Mouse (Mus musculus) lung, postnatal 14 days (tissue): ENCODE measurements around the gene Atl1.

Source experiments
- DNase-seq: peaks from one replicate; pipeline ENCODE4 v3.0.0; 2021

Atl1 gene

DNA sequence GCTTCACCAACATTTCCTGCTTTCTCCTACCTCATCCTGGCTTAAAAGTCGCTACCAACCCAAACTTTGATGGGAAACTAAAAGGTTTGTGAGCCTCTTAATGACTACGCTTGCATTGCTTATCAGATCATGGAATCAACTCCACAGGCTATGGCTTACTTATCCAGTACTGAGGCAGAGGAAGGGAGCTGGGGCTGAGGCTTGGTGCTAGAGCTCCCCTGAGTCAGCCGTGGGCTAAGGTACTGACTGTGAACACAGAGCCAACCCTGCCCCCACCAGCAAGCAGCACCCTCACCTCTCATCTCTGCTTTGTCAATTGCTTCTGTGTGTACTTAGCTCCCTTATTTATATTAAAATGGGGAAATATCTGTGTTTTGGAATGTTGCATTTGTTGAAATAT is 55.1 kb downstream of the Atl1 start:
- DNase-seq, result no peak

DNA sequence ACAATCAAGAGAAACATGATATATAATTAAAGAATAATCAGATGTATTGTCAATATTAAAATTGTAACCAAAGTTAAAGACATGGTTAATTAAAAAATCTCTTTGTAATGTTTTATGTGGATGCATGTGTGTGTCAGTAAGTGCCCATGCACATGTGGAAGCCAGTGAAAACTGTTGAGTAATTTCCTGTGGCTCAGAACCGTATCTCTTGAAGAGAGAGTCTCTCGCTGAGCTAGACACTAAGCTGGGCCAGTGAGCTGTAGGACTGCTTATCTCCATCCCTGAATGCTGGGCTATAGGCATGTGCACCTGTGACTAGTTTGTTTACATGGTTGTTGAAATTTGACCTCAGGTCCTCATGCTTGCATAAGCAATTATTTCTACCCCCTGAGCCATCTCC is 65.0 kb downstream of the Atl1 start:
- DNase-seq, result no peak

DNA sequence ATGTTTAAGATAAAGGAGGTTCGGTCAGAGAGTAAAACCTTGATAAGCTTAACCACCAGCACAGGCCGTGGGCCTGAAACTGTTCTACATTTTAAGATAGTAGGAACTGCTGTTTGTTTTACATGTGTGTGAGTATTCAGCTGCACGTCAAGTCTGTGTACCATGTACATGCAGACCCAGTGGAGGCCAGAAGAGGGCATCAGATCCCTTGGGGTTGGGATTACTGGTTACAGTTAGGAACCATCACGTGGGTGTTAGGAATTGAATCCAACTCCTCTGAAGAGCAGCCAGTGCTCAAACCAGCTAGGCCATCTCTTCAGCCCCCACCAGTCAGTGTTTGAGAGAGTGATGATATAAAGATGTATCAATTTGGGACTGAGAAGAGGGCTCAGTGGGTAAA is 70.1 kb downstream of the Atl1 start:
- peak; percentile 80 for DNase-seq

DNA sequence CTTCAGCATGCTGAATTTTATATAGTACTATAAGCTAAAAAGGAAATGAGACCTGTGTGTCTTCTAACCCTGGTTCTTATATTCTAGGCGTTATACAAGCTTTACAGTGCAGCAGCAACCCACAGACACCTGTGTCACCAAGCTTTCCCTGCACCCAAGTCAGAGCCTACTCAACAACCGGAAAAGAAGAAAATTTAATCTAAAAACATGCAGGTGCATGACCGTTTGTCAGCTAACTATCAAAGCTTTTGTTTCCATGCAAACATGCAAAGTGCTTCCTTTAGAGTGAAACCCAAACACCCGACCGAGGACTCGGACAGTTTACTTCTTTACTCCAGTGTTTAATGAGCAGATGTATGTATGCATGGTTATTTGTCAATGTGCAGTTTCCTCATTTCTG is 70.7 kb downstream of the Atl1 start:
- DNase-seq, result no peak

DNA sequence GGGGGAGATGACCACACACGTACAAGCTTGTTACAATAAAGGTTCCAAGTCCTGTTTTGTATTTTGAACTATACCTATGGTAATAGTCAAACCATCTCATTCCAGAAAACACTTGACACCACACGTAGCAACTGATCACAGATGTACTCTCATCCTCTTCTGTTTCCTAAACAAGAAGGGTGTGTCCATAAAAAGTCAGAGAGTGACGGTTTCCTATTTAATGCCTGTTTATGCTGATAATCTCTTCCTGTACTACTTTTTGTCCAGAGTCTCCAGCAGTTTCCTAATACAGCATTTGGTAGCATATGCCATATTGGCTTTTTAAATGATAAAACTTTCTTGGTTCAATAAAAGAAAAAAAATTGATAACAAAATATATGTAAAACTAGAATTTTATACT is 73.2 kb downstream of the Atl1 start:
- no peak for DNase-seq

DNA sequence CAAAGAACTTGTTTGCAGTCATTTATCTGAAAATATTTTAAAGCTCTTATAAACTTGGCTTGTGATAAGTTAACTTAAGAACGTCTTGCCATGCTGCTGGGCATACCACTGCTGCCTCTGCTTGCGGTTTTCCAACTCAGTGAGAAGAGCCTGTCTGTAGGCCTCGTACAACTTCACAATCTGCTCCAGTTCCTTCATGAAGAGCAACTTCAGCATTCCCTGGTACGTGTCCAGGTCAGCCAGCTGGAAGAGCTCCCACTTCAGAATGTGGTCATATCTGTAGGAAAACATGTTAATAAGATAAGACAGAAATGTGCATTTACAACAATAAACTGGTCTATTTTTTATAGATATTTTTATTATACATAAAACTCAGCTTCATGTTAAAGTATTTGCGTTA is 73.7 kb downstream of the Atl1 start:
- DNase-seq, result peak; percentile 46

DNA sequence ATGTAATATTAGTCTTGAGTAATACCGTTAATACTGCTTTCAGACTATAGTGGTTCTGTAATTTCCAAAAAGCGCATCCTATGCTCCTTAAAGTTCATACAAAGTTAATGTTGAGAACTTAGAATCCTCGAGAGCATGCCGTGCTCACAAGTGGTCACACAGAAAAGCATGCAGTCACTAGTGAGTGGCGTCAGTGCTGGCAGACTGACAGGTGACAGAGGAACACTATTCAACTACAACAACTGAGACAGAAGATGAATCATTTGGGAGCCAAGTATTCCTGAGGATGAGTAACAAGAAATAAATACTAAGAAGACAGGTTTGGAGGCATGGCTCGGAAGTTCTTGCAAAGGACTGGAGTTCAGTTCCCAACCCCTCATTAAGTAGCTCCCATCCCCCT is 74.7 kb downstream of the Atl1 start:
- no peak for DNase-seq

DNA sequence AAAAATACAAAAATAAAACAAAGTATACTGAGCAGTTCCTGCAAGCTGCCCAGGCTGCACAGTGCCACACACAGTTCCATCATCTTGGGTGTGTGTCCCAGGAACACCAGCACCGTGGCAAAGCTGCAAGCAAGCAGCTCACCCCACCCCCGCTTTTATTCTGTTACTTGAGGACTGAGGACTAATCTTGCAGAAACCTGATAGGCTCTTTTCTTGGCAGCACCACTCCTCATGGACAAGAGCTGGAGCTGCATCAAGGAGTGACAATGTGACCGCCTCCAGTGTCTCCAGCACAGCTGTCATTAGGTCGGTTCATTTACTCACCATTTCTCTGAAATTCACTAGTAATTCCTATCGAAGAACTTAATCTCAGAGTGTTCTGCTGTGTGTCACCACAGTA is 75.7 kb downstream of the Atl1 start:
- no peak for DNase-seq

DNA sequence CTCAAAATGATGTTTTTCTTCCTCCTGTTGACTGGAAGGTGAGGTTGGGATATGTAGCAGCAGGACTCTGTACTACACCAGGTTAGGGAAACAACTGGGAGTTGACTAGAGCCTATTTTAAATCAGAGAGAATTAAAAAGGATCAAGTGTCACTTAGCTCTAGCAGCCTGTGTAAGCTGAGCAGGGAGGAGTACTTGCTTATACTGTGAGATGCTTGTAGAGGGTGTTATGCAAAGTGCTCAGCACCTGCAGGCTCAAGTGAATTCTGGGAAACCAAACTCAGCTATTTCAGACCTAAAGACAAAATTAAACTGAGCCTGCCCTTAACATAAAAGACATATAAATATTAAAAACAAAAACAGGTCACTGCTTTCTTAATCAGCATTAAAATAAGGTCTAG is 81.3 kb downstream of the Atl1 start:
- DNase-seq, result no peak

DNA sequence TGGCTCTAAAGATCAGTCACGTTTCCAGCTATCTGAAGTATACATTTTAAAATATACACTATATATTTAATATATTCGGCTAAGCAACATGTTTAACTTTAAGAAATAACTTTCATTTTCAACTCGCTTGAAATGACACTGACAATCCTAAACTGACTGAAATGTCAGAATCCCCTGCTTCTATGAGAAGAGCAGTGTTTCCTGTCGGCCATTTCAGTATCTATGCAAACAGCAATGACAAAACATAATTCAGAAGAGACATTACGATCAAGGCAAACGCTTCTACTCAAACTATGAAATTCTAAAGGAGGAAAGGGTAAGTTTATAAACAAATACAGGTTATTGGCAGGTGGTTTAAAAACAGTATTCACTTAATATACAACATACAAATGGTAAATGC is 84.3 kb downstream of the Atl1 start:
- no peak for DNase-seq

DNA sequence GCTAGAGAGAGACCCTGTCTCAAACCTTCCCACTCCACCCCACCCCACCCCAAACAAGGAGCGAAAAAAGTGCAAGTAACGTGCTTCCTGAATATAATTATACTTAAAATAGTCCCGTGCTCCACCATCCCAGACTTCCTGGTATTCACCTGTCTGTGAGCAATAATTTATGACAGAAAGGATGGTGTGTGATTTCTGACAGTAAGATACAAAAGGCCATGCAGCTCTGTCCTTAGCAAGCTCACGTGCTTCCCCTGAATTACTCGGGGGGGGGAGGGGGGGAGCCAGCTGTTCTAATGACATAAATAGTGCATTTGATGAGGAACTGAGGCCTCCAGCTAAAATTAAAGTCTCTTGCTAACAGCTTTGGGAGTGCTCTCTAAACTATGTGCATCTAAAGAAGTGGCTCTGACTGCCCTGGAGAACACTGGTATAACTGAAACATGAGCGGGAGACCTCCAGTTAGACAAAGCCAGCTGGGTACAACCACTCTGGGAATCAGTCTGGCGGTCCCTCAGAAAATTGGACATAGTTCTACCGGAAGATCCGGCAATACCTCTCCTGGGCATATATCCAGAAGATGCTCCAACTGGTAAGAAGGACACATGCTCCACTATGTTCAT is 85.1 kb downstream of the Atl1 start:
- DNase-seq, result no peak

DNA sequence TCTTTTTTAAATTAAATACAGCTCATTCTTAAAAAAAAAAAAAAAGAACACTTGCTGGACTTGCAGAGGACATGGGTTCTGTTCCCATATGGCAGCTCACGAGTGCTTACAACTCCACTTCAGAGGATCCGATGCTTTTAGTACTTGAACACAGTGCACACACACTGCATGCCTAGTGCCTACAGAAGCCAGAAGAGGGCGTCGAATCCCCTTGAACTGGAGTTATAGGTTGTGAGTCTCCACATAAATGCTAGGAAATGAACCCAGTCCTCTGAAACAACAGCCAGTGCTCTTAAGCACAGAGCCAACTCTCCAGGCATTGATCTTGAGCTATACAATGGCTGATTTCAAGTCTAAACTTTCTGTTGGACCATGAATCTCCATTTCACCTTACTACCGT is 90.5 kb downstream of the Atl1 start:
- DNase-seq, result no peak

DNA sequence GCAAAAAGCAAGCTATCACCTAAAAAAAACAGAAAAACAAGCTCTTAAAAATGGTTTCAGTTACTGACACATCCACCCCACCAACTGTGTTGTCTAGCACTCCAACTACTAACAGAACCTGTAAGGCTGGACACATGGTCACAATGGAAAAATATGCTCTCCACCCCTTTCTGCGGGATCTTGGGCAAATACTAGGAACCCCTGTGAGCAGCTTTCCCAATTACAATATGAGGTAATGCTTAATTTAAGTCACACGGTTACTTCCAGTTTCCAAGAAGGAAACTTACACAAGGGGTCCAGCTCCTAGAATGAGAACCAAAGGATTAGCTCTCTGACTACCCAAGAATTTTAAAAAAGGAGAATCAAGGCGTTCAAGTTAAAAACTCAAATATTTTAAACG is 93.1 kb downstream of the Atl1 start:
- DNase-seq, result no peak

DNA sequence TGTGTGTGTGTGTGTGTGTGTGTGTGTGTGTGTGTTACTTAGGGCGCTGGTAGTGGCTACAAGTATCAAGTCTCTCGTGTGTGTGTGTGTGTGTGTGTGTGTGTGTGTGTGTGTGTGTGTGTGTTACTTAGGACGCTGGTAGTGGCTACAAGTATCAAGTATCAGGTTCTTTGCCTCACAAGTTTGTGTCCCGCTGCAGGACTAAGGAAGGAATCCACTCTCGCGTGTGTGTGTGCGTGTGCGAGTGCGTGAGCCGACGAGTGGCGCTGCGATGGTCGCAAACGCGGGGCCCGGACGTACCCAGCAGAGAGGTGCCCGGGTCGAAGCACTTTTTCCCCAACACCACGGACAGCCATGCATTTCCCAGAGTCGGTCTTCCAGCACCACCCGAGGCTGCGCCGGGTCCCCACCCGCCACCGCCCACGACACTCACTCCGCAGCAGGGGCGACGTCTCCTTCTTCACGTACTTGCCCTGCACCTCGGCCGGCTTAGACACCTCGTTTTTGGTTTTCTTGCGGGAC is 93.9 kb downstream of the Atl1 start:
- peak; percentile 43 for DNase-seq

DNA sequence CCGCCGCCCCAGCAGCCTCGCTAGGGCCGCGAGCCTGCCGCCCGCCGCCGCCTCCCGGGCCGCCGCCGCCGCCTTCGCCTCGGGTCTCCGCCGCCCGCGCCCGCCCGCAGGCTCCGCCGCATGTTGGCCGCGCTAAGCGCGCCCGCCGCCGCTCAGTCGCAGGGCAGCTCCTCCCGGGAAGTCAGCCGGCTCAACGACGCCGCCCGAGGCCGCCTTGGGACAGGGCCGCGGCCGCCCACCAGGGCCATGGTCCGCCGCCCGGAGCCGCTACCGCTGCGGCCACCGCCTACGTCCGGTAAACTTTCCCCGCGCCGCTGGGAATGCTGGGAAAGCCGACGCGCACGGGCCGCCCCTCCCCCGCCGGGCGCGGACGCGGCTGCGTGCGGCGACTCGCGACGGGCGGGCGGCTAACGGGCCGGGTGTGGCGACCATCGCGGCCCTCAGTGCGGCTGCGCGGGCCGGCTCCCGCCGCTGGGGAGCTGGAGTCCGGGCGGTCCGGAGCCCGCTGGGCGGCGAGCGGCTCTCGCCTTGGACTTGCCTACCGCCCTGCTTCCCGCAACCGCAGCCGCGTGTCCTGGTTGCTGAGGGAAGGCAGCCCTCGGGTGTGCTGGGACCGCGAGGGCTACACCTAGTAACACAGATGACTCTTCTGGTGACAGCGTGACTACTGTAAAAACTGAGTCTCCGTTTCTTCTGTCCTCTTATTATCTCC is 94.5 kb downstream of the Atl1 start, which contains the start of gene Sav1:
Sav1 (minus strand) TSS at position 217 of the 712 bp plus-strand sequence.
- DNase-seq, result peak; percentile 91

DNA sequence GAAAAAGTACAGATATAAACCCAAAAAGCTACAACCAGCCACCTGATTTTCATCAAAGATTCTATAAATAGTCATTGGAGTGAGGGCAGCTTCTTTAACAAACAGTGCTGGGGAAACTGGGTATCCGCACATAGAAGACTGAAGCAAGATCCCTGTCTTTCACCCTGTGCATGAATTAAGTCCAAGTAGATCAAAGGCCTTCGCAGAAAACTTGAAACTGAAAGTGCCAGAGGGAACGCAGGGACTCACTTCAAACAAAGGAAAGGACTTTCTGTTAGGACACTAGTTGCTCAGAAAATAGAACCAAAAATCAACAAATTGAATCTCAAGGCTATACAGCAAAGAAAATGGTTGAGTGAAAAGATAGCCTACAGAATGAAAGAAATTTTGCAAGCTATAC is 103.0 kb downstream of the Atl1 start:
- no peak for DNase-seq

DNA sequence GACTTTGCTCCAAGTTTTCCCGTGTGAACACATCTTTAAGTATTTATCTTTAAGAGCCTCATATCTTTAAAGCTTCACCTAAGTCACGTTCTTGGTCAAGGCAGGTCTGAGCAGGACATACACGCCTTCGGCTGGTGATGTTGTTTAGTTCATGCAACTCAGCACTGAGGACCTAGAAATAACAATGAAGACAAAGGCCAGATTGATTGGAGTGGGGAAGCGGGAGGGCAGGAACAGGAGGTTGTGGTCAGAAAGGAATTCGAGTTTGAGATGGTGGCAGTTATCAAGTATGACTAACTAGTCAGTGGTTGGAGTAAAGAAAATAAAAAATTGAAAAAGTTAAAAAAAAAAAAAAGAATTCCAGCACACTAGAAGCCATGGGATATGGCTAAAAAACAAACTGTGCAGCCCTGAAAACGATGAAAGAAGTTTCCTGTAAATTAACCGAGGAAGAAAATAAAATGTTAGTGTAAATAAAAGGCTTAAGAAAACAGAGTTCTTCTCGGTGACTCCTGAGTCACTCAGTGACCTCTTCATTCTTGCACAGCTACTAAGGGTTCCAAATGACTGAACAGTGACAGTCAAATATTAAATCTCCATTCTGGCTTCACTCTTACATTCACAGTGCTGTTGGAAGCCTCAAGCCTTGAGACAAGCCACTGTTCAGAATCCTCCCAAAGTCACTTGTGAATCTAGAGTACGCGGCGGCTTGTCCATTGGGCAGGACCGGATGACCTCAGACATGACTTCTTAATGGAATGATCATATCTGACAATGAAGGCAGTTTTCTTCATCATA is 106.0 kb downstream of the Atl1 start:
- no peak for DNase-seq

DNA sequence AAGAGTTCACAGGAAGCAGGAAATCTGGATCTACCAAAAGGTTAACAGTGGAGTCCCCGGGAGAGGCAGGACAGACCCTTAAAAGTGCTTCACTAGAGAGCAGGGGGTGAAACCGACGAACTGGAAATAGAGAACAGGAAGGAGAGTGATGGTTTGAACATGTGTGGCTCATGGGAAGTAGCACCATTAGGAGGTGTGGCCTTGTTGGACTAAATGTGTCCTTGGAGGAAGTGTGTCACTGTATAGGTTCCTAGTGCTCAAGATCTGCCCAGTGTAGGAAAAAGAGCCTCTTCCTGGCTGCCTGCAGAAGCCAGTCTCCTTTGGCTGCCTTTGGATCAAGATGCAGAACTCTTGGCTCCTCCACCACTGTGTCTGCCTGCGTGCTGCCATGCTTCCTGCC is 112.7 kb downstream of the Atl1 start:
- no peak for DNase-seq

DNA sequence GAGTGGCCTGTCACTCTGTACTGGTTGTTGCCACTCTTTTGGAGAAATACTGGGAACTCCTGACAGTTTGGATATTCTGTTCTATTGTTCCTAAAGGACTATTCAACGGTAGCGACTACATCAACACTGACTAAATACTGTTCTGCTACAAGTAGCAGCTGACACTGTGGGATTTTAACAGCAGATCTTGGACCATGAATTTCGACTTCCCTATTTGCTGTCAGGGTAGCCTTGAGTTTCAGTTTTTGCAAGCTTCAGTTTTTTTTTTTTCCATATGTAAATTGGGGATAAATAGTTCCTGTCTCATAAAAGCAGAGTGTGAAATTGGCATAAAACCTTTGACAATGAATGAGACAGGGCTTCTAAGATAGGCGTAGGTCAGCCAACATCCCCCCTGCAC is 117.9 kb downstream of the Atl1 start:
- no peak for DNase-seq

DNA sequence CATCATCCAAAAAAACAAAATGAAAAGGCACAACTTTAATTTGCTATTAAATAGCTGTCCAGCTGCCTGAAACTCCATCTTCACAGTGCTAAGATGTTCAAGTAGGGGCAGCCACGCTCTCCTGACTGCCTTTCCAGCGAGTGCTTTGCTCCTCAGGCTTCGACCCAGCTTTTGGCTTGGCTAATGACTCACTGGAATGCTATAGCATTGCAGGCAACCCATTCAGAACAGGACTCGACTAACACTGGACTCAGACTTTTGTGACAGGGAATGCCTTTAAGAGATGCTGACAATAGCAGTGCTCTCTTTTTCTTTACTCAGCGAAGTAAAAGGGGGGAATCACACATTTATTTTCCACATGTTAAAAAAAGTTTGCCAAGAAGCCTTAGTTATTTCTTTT is 119.3 kb downstream of the Atl1 start:
- DNase-seq, result no peak

DNA sequence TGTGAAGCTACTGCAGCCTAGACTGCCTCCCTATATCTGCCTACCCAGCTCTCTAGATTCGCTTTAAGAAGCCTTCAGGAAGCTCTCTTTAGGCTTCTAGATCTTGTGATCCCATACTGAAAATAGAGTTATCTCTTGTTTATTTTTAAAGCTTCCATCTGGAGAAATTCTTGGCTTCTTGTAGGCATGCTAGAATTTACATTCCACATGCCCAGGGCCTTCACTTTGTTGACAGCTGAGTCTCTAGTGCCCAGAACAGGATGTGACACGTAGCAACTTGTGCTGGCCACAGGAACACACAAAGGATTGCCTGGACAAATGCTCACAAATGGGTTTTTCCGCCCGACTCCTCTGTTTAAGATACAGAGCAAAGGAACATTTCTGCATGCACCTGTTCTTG is 123.5 kb downstream of the Atl1 start:
- peak; percentile 43 for DNase-seq
